Mouse (Mus musculus) embryonic fibroblast, embryonic 13.5 days (primary cell): ENCODE measurements around the gene Dct.

Experiments
- CTCF ChIP-seq: IDR thresholded peaks from 2 replicates; pipeline ENCODE4 v1.5.1; 2011; ENCODE audit warnings: mild to moderate bottlenecking, control low read depth, low read length, moderate library complexity, borderline replicate concordance; ENCODE audit not compliant: insufficient read depth
- POLR2A ChIP-seq: IDR thresholded peaks from 2 replicates; pipeline ENCODE4 v1.6.1; 2011; ENCODE audit warnings: low read depth, mild to moderate bottlenecking, control low read depth, low read length, moderate library complexity

- TF ChIP-seq POLR2A, result no peak
- no peak for TF ChIP-seq CTCF
Measured at GRCm38 (mm10) chr14:118069439-118070079, 17.5 kb upstream of the Dct start.
